Mouse (Mus musculus) midbrain, embryonic 15.5 days (tissue): Measurements from ENCODE around the gene Fst. TPM values are rescaled to one million over a fixed set of nuclear protein-coding genes. Genes with fewer than 3 reads are reported as not detected.

Experiments
- ATAC-seq: fragments of 200-750 bp; cut with Nextera tagmentation; replicated peaks from 2 replicates; pipeline ENCODE4 v1.8.0; 2017; ENCODE audit warnings: moderate TSS enrichment
- H3K27ac ChIP-seq: fragments of 300-500 bp; sonication (generic); 2 replicates; pipeline ENCODE4 v1.5.1; 2015; ENCODE audit warnings: mild to moderate bottlenecking, inconsistent platforms
- H3K27me3 ChIP-seq: fragments of 300-500 bp; sonication (generic); replicated peaks from 2 replicates; pipeline ENCODE4 v1.6.1; 2015; ENCODE audit warnings: inconsistent platforms
- H3K36me3 ChIP-seq: fragments of 300-500 bp; sonication (generic); replicated peaks from 2 replicates; pipeline ENCODE4 v1.6.1; 2015; ENCODE audit warnings: inconsistent platforms
- H3K4me1 ChIP-seq: fragments of 300-500 bp; sonication (generic); 2 replicates; pipeline ENCODE4 v1.6.1; 2015; ENCODE audit warnings: inconsistent platforms
- H3K4me2 ChIP-seq: fragments of 300-500 bp; sonication (generic); 2 replicates; pipeline ENCODE4 v1.6.1; 2015; ENCODE audit warnings: inconsistent platforms, mild to moderate bottlenecking, moderate library complexity
- H3K4me3 ChIP-seq: fragments of 300-500 bp; sonication (generic); 2 replicates; pipeline ENCODE4 v1.5.1; 2015; ENCODE audit warnings: mild to moderate bottlenecking, inconsistent platforms
- H3K9ac ChIP-seq: fragments of 300-500 bp; sonication (generic); 2 replicates; pipeline ENCODE4 v1.6.1; 2015; ENCODE audit warnings: mild to moderate bottlenecking, inconsistent platforms
- H3K9me3 ChIP-seq: fragments of 300-500 bp; sonication (generic); 2 replicates; pipeline ENCODE4 v1.6.1; 2016; ENCODE audit warnings: inconsistent platforms
- WGBS: fragments of 180-500 bp; shearing (Covaris S2); methylation state at CpG from one replicate; pipeline ENCODE4 v1.1.7; 2015; ENCODE audit warnings: mixed read lengths; 5-methylcytosine and 5-hydroxymethylcytosine counted together
- polyA plus RNA-seq: library from polyadenylated mRNA; unstranded; fragments of >200 nt; fragmentation: Nextera tagmentation; extraction: Ambion mirVana; gene quantifications from 2 replicates; pipeline ENCODE4 v1.2.1, GENCODE M21; 2015

Fst gene
- polyA plus RNA-seq, 1 experiment from 2014 or later: 4.6 TPM

DNA sequence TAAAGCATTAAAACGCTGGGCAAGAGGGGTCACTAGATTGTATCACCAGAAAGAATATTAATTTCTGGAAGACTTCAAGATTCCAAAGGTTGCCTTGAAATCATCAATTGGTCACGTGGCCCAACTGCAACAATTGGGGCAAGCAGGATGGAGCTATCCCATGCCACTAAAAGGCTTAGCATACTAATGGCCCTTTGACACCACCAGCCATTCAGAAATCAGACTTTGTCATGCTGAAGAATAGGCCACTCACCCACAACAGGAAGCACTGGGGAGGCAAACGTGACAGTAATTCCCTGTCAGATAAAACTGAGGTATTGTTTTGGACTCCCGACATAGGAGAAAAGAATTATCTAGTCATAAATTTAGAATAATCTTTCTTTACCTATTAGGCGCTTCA, 52.3 kb downstream of the Fst start:
- no peak overlapping the region for H3K27ac ChIP-seq
- no peaks in the 10 kb centered on the region for H3K27me3 ChIP-seq
- no peak overlapping the region for H3K4me3 ChIP-seq
- H3K36me3 ChIP-seq: no peaks in the 10 kb centered on the region
- H3K4me1 ChIP-seq: peaks cover 8% of the 10 kb centered on the region; the same call in 1 of the 2 replicates
- H3K9ac ChIP-seq: no peak overlapping the region
- no peak for ATAC-seq
- 4% methylated on average over 5 of the region's 5 CpGs for WGBS
- H3K4me2 ChIP-seq: no peak overlapping the region
- no peaks in the 10 kb centered on the region for H3K9me3 ChIP-seq

DNA sequence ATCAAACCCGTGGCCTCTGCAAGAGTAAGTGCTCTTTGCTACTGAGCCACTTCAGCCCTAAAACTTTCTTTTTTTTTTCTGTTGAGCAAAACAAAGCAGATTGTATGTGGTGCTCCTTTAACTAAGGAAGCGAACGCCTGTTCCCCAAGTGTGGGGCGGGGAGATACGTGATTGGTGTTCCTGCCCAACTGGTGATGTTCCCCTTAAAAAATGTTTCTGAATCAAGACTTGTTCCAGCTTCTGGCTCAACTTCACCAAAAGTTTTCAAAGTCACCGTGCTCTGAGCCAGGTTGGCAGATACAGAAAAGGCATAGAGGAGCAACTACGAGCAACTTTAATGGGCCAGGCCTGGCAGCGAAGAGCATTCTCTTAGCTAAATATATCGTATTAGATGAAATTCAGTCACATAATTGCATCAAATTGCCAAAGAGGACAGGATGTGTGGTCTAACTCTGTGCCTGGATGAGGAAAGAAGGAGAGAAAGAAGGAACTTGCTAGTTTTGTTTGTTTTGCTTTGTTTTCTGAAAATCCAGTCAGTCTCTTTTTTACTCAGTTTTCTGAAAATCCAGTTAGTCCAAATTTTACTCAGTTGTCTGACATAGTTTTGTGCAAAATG, 53.5 kb downstream of the Fst start:
- Histone ChIP-seq H3K9ac (no peak overlapping the region), H3K27me3 (no peaks in the 10 kb centered on the region), H3K4me1 (peaks cover 8% of the 10 kb centered on the region; the same call in 1 of the 2 replicates), H3K36me3 (no peaks in the 10 kb centered on the region), H3K4me3 (no peak overlapping the region), H3K4me2 (no peak overlapping the region), H3K27ac (no peak overlapping the region), H3K9me3 (no peaks in the 10 kb centered on the region)
- WGBS: 86% methylated on average over 9 of the region's 9 CpGs
- no peak for ATAC-seq

Other genes with a start within 250 kb of the Fst start
- gene Ndufs4, start 70.7 kb downstream of the Fst start, polyA plus RNA-seq: 328 and 330 TPM in 2 replicates